Mouse (Mus musculus) liver, postnatal 0 days (tissue): Measurements from ENCODE around the gene Tmem163.
A peak's percentile ranks its signal among the peaks of the same experiment; 100 is the strongest.

Source experiments
- CTCF ChIP-seq: sonication (generic); IDR thresholded peaks from 2 replicates; pipeline ENCODE4 v1.5.1; 2016; ENCODE audit warnings: antibody characterized with exemption, low read depth
- EP300 ChIP-seq: IDR thresholded peaks from 2 replicates; pipeline ENCODE4 v1.6.1; 2016; ENCODE audit warnings: antibody characterized with exemption, low read depth, mild to moderate bottlenecking

- TF ChIP-seq CTCF (peak; percentile 80), EP300 (no peak)
Measured at GRCm38 (mm10) chr1:127679498-127680133, at the start of gene Tmem163.
